Mouse (Mus musculus): ENCODE data around the gene Nlrp5.
"Not testable (repeated sequence)": the region's sequence is repeated elsewhere in the genome, so short reads cannot be mapped to it uniquely, and the experiment has no call there.

The Nlrp5 gene

GRCm38 (mm10) chr7:23385589-23385988, at the start of gene Nlrp5:
Nlrp5 (plus strand) TSS chr7:23385889.
- no peak for DNase-seq

GRCm38 (mm10) chr7:23358311-23358710, 27.4 kb upstream of the Nlrp5 start:
- DNase-seq = not testable (repeated sequence)

GRCm38 (mm10) chr7:23470201-23470600, 84.5 kb downstream of the Nlrp5 start:
- not testable (repeated sequence) for DNase-seq

- DNase-seq = not testable (repeated sequence)
These were observed 85.1 kb downstream of the Nlrp5 start for GRCm38 (mm10) chr7:23470832-23471231.

- not testable (repeated sequence) for DNase-seq
These were observed 87.2 kb downstream of the Nlrp5 start for GRCm38 (mm10) chr7:23472886-23473285.
